25 mouse cellular contexts compared by ENCODE assay signal in genomic region chr3:123350602-123351001, GRCm38 (mm10). TPM values are rescaled to one million over a fixed set of nuclear protein-coding genes. Genes with fewer than 3 reads are reported as not detected.
DNase-seq lines count a peak whose midpoint lies in the region; ATAC-seq and TF ChIP-seq lines count a peak whose summit lies in the region.
"Had no signal": no experiment of that assay in that cellular context is flagged by ENCODE, and none has a peak within 500 bp of the region (broad histone marks: within the 10 kb centered on the region; RNA-seq: fewer than 3 reads in every experiment).

No protein-coding gene starts in this region.

- H3K4me3 ChIP-seq in gastrocnemius, adult 2 months, result no peak overlapping the region
- H3K4me3 ChIP-seq in heart, embryonic 10.5 days, result no peak overlapping the region
- no peak overlapping the region for H3K4me3 ChIP-seq in stomach, embryonic 16.5 days (replicated peaks; ENCODE audit: low read length)
- no peak overlapping the region for H3K4me3 ChIP-seq in stomach, postnatal 0 days (ENCODE audit: low read depth, low read length)
- H3K4me3 ChIP-seq: embryonic facial prominence, embryonic 12.5 days; embryonic facial prominence, embryonic 15.5 days had no signal

- H3K4me2 ChIP-seq in stomach, embryonic 16.5 days (ENCODE audit: low read depth, low read length), result no peak overlapping the region
- H3K4me2 ChIP-seq in stomach, postnatal 0 days (replicated peaks; ENCODE audit: low read depth), result no peak overlapping the region
- H3K4me2 ChIP-seq: embryonic facial prominence, embryonic 12.5 days; embryonic facial prominence, embryonic 15.5 days; hindbrain, embryonic 14.5 days had no signal

- no peak for DNase-seq in gastrocnemius, adult 2 months
- DNase-seq in gastrocnemius, postnatal 36 days, result no peak
- DNase-seq in heart, embryonic 10.5 days (ENCODE audit: low spot score), result no peak
- DNase-seq in heart, postnatal 14 days, result no peak
- no peak for DNase-seq in stomach, postnatal 0 days (ENCODE audit: low spot score)
- no peak for DNase-seq in frontal cortex, adult 2 months (ENCODE audit: extremely low spot score in 1 of 2, low spot score in 1 of 2)
- DNase-seq in left cerebral cortex, adult 9 months (ENCODE audit: low spot score in 2 of 2), result no peak
- DNase-seq: adrenal gland, adult 8-10 months; adrenal gland, postnatal 25 days; cerebellum, adult 18-20 months; cerebellum, adult 9-10 months; cerebellum, postnatal 14 days; forebrain, postnatal 0 days; gastrocnemius, postnatal 10 days; heart, postnatal 10 days; heart, postnatal 4 days had no signal

- peak overlapping the region; percentile 51 for H3K27ac ChIP-seq in gastrocnemius, adult 2 months
- peak overlapping the region; percentile 36; the same call in 1 of the 2 replicates for H3K27ac ChIP-seq in heart, embryonic 10.5 days
- peak overlapping the region; percentile 38; the same call in 1 of the 2 replicates for H3K27ac ChIP-seq in stomach, embryonic 16.5 days (ENCODE audit: low read length)
- no peak overlapping the region for H3K27ac ChIP-seq in stomach, postnatal 0 days (replicated peaks)
- H3K27ac ChIP-seq: embryonic facial prominence, embryonic 12.5 days; embryonic facial prominence, embryonic 15.5 days; hindbrain, embryonic 14.5 days; hindbrain, postnatal 0 days had no signal

- no peaks in the 10 kb centered on the region for H3K27me3 ChIP-seq in heart, embryonic 10.5 days (ENCODE audit: insufficient read depth, poor library complexity, severe bottlenecking)
- H3K27me3 ChIP-seq in stomach, embryonic 16.5 days (ENCODE audit: control insufficient read depth, insufficient read depth, low read length), result no peaks in the 10 kb centered on the region
- H3K27me3 ChIP-seq in stomach, postnatal 0 days (ENCODE audit: control insufficient read depth, insufficient read depth, low read length), result no peaks in the 10 kb centered on the region
- H3K27me3 ChIP-seq: embryonic facial prominence, embryonic 12.5 days; embryonic facial prominence, embryonic 15.5 days had no signal

- 86% methylated on average over 8 of the region's 8 CpGs for WGBS in heart, embryonic 10.5 days
- WGBS in stomach, embryonic 16.5 days, result 73% methylated on average over 8 of the region's 8 CpGs
- 72% methylated on average over 8 of the region's 8 CpGs for WGBS in stomach, postnatal 0 days

- H3K9me3 ChIP-seq in heart, embryonic 10.5 days, result no peaks in the 10 kb centered on the region
- H3K9me3 ChIP-seq in stomach, embryonic 16.5 days (replicated peaks; ENCODE audit: control insufficient read depth, low read length), result no peaks in the 10 kb centered on the region
- H3K9me3 ChIP-seq in stomach, postnatal 0 days (ENCODE audit: control insufficient read depth, low read length), result no peaks in the 10 kb centered on the region
- H3K9me3 ChIP-seq: embryonic facial prominence, embryonic 12.5 days; embryonic facial prominence, embryonic 15.5 days had no signal

- ATAC-seq in stomach, embryonic 16.5 days (ENCODE audit: insufficient read depth, low FRiP score), result no peak
- no peak for ATAC-seq in stomach, postnatal 0 days (ENCODE audit: low FRiP score, low TSS enrichment)
- ATAC-seq: activated CD4-positive, CD25-positive, alpha-beta regulatory T cell, adult 4 months; forebrain, embryonic 14.5 days; forebrain, postnatal 0 days; hindbrain, postnatal 0 days; inflammation-experienced regulatory T-cells, adult 6 months; intestine, embryonic 16.5 days had no signal

- H3K36me3 ChIP-seq in heart, embryonic 10.5 days, result peaks cover 51% of the 10 kb centered on the region
- peaks cover 11% of the 10 kb centered on the region for H3K36me3 ChIP-seq in stomach, embryonic 16.5 days (ENCODE audit: control insufficient read depth, insufficient read depth, low read length)
- peaks cover 31% of the 10 kb centered on the region for H3K36me3 ChIP-seq in stomach, postnatal 0 days (ENCODE audit: control insufficient read depth, insufficient read depth, low read length)

- no peak for TF ChIP-seq CTCF in gastrocnemius, adult 2 months (IDR thresholded peaks at IDR 0.05)
- TF ChIP-seq CTCF in stomach, postnatal 0 days (IDR thresholded peaks at IDR 0.05; ENCODE audit: low read depth), result no peak

- TF ChIP-seq EP300 in stomach, postnatal 0 days (optimal IDR thresholded peaks at IDR 0.05), result no peak

- peaks cover 25% of the 10 kb centered on the region for H3K4me1 ChIP-seq in heart, embryonic 10.5 days
- H3K4me1 ChIP-seq in stomach, embryonic 16.5 days (ENCODE audit: control insufficient read depth, insufficient read depth, low read length), result no peaks in the 10 kb centered on the region
- H3K4me1 ChIP-seq in stomach, postnatal 0 days (replicated peaks; ENCODE audit: control insufficient read depth, insufficient read depth), result no peaks in the 10 kb centered on the region
- H3K4me1 ChIP-seq: embryonic facial prominence, embryonic 12.5 days; embryonic facial prominence, embryonic 15.5 days had no signal

- H3K9ac ChIP-seq in stomach, embryonic 16.5 days (ENCODE audit: low read length), result no peak overlapping the region
- H3K9ac ChIP-seq in stomach, postnatal 0 days (ENCODE audit: low read length), result no peak overlapping the region
- H3K9ac ChIP-seq: embryonic facial prominence, embryonic 12.5 days; embryonic facial prominence, embryonic 15.5 days; forebrain, postnatal 0 days; hindbrain, embryonic 14.5 days had no signal

- intact Hi-C loops in gastrocnemius, adult 2 months (cut with DNase I), result loop anchor here (10.0 kb wide), 1 partner anchor 406 kb away; no protein-coding TSS in a partner anchor
- intact Hi-C loops in gastrocnemius, postnatal 36 days (cut with DNase I), result loop anchor here (5.0 to 10.0 kb wide), 3 partner anchors 113 to 416 kb away; partner anchors contain the start of gene Synpo2
- intact Hi-C loops in heart, postnatal 14 days (cut with DNase I), result loop anchor here (10.0 kb wide), 1 partner anchor 116 kb away; the partner anchor contains the start of gene Synpo2

RNA-seq across cellular contexts. Expression of gene Mettl14, which starts 35.3 kb away (rescaled TPM):
- total RNA-seq in gastrocnemius, adult 2 months (2021), result 10 to 100 TPM in 1 of 2 experiments, 1 to 10 TPM in 1; 9.0 to 12.7 TPM
- total RNA-seq in gastrocnemius, postnatal 36 days (2021), result 1 to 10 TPM; 6.7 to 8.0 TPM
- 22.6 and 23.5 TPM in 2 replicates for polyA plus RNA-seq in heart, embryonic 10.5 days (2016; fragmentation: Nextera tagmentation; extraction: Ambion mirVana)
- 10 to 100 TPM; 10.1 to 10.8 TPM for total RNA-seq in heart, postnatal 14 days (2021)
- 24.4 and 25.0 TPM in 2 replicates for polyA plus RNA-seq in stomach, embryonic 16.5 days (2015; fragmentation: Nextera tagmentation; extraction: Ambion mirVana)
- polyA plus RNA-seq in stomach, postnatal 0 days (2015; fragmentation: Nextera tagmentation; extraction: Ambion mirVana), result 10.5 and 11.3 TPM in 2 replicates
- polyA plus RNA-seq in frontal cortex, adult 2 months (2012; rRNA removed), result 14.8 and 15.4 TPM in 2 replicates
